Mouse (Mus musculus): ENCODE data around the gene Myl9. TPM values are rescaled to one million over a fixed set of nuclear protein-coding genes. Genes with fewer than 3 reads are reported as not detected.
A peak's percentile ranks its signal among the peaks of the same experiment; 100 is the strongest.
"Not testable (repeated sequence)": the region's sequence is repeated elsewhere in the genome, so short reads cannot be mapped to it uniquely, and the experiment has no call there.

Gene Myl9
- polyA plus RNA-seq, 1 experiment: 100 TPM

DNA sequence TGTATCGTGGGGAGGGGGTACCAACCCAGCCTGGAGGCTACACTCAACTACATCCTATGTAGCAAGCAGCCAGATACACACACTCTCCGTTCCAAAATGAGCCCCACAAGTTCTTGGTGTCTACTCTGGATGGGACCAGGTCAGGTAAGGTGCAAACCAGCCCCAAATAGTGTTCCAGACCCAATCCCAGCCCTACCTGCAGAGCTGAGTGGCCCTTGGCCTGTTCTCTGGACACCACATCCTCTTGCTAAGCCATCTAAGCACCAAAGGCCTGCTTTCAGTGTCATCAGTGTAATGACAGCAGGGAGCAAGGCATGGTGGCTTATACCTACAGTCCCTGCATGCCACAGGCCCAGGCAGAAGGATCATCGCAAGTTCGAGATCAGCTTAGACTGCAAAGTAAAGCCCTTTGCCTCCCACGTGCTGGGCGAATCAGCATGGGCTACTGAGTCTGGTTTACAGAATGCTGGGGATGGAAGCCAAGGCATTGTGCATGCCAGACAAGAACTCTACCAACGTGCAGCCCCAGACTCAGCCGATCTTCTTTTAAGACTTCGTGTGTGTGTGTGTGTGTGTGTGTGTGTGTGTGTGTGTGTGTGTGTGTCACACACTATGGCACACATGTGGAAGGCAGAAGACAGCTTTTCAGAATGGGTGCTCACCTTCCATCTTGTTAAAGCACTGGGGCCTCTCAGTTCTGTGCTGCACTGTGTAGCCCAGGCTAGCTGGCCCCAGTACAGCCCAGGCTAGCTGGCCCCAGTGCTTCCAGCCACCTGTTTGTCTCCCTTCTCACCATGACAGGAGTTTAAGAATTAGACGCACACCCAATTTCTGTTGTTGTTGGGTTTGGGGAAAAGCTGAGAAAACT lies 7.5 kb downstream of the Myl9 start:
- no peak overlapping the region for H3K27ac ChIP-seq (ENCODE audit: insufficient read depth, low read length)
- WGBS: 82% methylated on average over 10 of the region's 10 CpGs
- TF ChIP-seq CTCF (IDR thresholded peaks at IDR 0.05; ENCODE audit: extremely low read depth, insufficient read depth, insufficient read length, insufficient replicate concordance) (no peak), POLR2A (IDR thresholded peaks at IDR 0.05; ENCODE audit: low read depth, low read length) (no peak)
- no peak overlapping the region for H3K4me3 ChIP-seq (ENCODE audit: extremely low read depth, insufficient read depth, insufficient read length)
- no peak for DNase-seq (ENCODE audit: low read depth in 1 of 2, low spot score in 2 of 2)
- H3K4me1 ChIP-seq (ENCODE audit: control insufficient read depth, insufficient read depth, insufficient read length): no peaks in the 10 kb centered on the region
- no peaks in the 10 kb centered on the region for H3K27me3 ChIP-seq (ENCODE audit: control insufficient read depth, insufficient read depth, low read length)
- H3K36me3 ChIP-seq (ENCODE audit: control insufficient read depth, insufficient read depth, low read length): no peaks in the 10 kb centered on the region

DNA sequence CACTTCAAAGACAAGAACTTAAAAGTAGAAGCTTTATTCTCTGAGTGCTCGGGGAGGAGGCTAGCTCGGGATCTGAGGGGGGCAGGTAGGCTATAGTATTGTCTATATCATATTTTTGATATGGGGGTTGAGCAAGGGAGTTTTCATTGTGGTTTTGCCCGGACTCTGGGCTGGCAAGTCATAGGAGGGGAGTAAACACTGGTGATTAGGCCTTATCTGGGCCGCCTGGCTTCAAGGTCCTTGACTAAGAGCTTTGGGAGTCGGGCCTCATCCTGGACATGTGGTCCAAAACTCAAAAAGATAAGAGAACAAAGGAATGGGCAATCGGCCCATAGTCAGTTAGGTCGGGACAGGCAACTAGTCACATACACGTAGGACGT lies 8.1 kb downstream of the Myl9 start:
- no peak for DNase-seq (ENCODE audit: low read depth in 1 of 2, low spot score in 2 of 2)
- Histone ChIP-seq H3K27me3 (ENCODE audit: control insufficient read depth, insufficient read depth, low read length) (no peaks in the 10 kb centered on the region), H3K4me3 (ENCODE audit: extremely low read depth, insufficient read depth, insufficient read length) (no peak overlapping the region), H3K27ac (ENCODE audit: insufficient read depth, low read length) (no peak overlapping the region), H3K36me3 (ENCODE audit: control insufficient read depth, insufficient read depth, low read length) (no peaks in the 10 kb centered on the region), H3K4me1 (ENCODE audit: control insufficient read depth, insufficient read depth, insufficient read length) (no peaks in the 10 kb centered on the region)
- WGBS: 71% methylated on average over 9 of the region's 9 CpGs
- TF ChIP-seq CTCF (IDR thresholded peaks at IDR 0.05; ENCODE audit: extremely low read depth, insufficient read depth, insufficient read length, insufficient replicate concordance) (no peak), POLR2A (IDR thresholded peaks at IDR 0.05; ENCODE audit: low read depth, low read length) (no peak)

DNA sequence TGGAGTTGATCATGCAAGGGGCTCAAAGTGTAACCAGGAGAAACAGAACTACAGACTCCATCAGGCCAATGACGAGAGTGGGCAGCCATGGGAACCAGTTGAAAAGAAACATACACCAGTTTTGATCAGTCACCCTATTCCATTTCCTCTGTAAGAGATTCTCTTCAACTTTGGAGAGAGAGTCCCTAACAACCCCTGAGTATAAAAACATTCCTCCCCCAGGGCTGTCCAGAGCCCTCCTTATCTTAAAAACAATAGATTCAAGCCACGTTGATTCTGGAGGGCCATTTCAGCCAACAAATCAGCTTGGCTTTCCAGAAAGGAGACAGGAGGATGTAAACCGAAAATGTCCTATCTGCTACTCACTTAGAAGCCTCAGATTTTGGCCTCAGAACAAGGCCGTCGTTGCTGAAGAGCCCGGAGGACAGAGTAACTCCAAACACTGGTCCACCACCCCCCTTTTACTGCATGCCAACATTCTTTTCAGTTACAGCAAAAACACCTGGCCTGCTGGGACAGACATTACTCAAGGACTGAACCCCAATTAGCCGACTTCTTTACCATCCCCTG lies 8.9 kb downstream of the Myl9 start:
- H3K4me1 ChIP-seq (ENCODE audit: control insufficient read depth, insufficient read depth, insufficient read length): no peaks in the 10 kb centered on the region
- no peak overlapping the region for H3K4me3 ChIP-seq (ENCODE audit: extremely low read depth, insufficient read depth, insufficient read length)
- no peak overlapping the region for H3K27ac ChIP-seq (ENCODE audit: insufficient read depth, low read length)
- DNase-seq (ENCODE audit: low read depth in 1 of 2, low spot score in 2 of 2): no peak
- 76% methylated on average over 7 of the region's 7 CpGs for WGBS
- H3K27me3 ChIP-seq (ENCODE audit: control insufficient read depth, insufficient read depth, low read length): no peaks in the 10 kb centered on the region
- H3K36me3 ChIP-seq (ENCODE audit: control insufficient read depth, insufficient read depth, low read length): no peaks in the 10 kb centered on the region
- TF ChIP-seq CTCF (IDR thresholded peaks at IDR 0.05; ENCODE audit: extremely low read depth, insufficient read depth, insufficient read length, insufficient replicate concordance) (no peak), POLR2A (IDR thresholded peaks at IDR 0.05; ENCODE audit: low read depth, low read length) (no peak)

GRCm38 (mm10) chr2:156784891-156785290 lies 9.7 kb downstream of the Myl9 start:
- no peak overlapping the region for H3K4me3 ChIP-seq (ENCODE audit: extremely low read depth, insufficient read depth, insufficient read length)
- WGBS: 93% methylated on average over 2 of the region's 2 CpGs
- no peaks in the 10 kb centered on the region for H3K36me3 ChIP-seq (ENCODE audit: control insufficient read depth, insufficient read depth, low read length)
- TF ChIP-seq POLR2A (IDR thresholded peaks at IDR 0.05; ENCODE audit: low read depth, low read length) (no peak), CTCF (IDR thresholded peaks at IDR 0.05; ENCODE audit: extremely low read depth, insufficient read depth, insufficient read length, insufficient replicate concordance) (no peak)
- H3K4me1 ChIP-seq (ENCODE audit: control insufficient read depth, insufficient read depth, insufficient read length): no peaks in the 10 kb centered on the region
- H3K27me3 ChIP-seq (ENCODE audit: control insufficient read depth, insufficient read depth, low read length): no peaks in the 10 kb centered on the region
- H3K27ac ChIP-seq (ENCODE audit: insufficient read depth, low read length): no peak overlapping the region
- no peak for DNase-seq (ENCODE audit: low read depth in 1 of 2, low spot score in 2 of 2)

DNA sequence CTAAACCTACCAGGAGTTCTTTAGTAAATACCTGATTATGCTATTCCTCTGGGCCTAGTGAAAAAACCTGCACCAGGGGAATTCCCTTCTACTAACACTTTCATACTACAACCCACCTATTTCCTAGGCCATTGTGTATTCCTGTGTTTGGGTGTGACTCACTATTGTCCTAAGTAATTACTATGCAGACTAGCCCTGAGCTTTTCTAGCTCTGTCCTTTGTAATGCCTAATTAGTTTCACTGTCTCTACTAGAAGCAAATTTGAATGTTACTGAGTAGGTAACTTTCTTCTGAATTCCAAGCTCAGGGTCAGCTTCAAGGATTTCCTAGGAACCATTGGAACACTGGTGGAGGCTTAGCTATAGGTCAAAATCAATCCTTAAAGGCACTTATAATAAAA lies 11.1 kb downstream of the Myl9 start:
- not testable (repeated sequence) for DNase-seq (ENCODE audit: low read depth in 1 of 2, low spot score in 2 of 2); H3K4me3 ChIP-seq (ENCODE audit: extremely low read depth, insufficient read depth, insufficient read length); H3K4me1 ChIP-seq (ENCODE audit: control insufficient read depth, insufficient read depth, insufficient read length); H3K27me3 ChIP-seq (ENCODE audit: control insufficient read depth, insufficient read depth, low read length); H3K27ac ChIP-seq (ENCODE audit: insufficient read depth, low read length); H3K36me3 ChIP-seq (ENCODE audit: control insufficient read depth, insufficient read depth, low read length)

DNA sequence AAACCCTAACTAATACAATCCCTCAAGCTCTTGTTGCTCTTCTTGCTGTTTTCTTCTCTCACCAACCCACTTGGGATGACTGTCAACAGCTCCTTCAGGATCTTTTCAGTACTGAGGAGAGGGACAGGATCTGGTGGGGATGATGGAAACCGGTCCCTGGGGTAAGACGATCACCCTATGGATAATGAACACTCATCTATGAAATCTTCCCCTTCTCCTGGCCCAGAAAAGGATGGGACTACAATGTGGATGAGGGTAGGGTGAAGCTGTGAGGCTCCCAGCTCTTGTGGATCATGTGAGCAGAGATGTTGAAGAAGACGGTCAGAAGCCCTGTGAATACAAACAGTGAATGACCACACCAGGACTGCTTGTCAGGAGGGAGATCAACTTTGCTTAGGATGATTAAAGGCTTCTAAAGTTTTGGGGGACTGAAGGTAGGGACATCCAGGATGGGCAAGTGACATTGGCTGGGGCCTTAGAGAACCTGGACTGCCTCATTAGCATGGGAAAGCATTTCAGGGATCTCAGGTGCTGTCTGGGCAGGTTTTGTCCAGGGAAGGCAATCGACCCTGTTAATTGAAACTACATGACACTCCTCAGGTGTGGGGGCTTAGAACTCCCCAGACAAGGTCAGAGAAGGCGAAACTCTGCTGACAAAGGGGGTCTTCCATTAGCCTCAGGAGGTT lies 12.0 kb downstream of the Myl9 start:
- Histone ChIP-seq H3K36me3 (ENCODE audit: control insufficient read depth, insufficient read depth, low read length) (no peaks in the 10 kb centered on the region), H3K27ac (ENCODE audit: insufficient read depth, low read length) (no peak overlapping the region), H3K4me1 (ENCODE audit: control insufficient read depth, insufficient read depth, insufficient read length) (no peaks in the 10 kb centered on the region), H3K4me3 (ENCODE audit: extremely low read depth, insufficient read depth, insufficient read length) (no peak overlapping the region), H3K27me3 (ENCODE audit: control insufficient read depth, insufficient read depth, low read length) (no peaks in the 10 kb centered on the region)
- DNase-seq (ENCODE audit: low read depth in 1 of 2, low spot score in 2 of 2): no peak
- TF ChIP-seq POLR2A (IDR thresholded peaks at IDR 0.05; ENCODE audit: low read depth, low read length): no peak
- no peak for TF ChIP-seq CTCF (IDR thresholded peaks at IDR 0.05; ENCODE audit: extremely low read depth, insufficient read depth, insufficient read length, insufficient replicate concordance)
- 89% methylated on average over 5 of the region's 5 CpGs for WGBS

DNA sequence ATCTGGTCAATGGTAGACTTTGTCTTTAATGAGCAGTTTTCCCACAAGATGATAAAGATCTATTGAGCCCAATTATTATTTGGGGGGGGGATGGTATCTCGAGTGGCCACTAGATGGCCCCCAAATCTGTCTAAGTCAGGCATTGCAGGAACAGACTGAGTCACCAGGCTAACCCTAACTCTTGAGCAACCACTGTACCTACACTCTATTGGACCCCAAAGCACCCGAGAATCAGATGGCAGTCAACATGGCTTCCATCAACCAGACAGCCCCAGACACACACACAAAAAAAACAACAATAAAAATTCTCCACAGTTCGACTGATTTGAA lies 12.5 kb downstream of the Myl9 start:
- Histone ChIP-seq H3K4me3 (ENCODE audit: extremely low read depth, insufficient read depth, insufficient read length) (no peak overlapping the region), H3K4me1 (ENCODE audit: control insufficient read depth, insufficient read depth, insufficient read length) (no peaks in the 10 kb centered on the region), H3K36me3 (ENCODE audit: control insufficient read depth, insufficient read depth, low read length) (no peaks in the 10 kb centered on the region), H3K27me3 (ENCODE audit: control insufficient read depth, insufficient read depth, low read length) (no peaks in the 10 kb centered on the region), H3K27ac (ENCODE audit: insufficient read depth, low read length) (no peak overlapping the region)
- TF ChIP-seq CTCF (IDR thresholded peaks at IDR 0.05; ENCODE audit: extremely low read depth, insufficient read depth, insufficient read length, insufficient replicate concordance) (peak; percentile 16; the same call in 1 of the 2 replicates), POLR2A (IDR thresholded peaks at IDR 0.05; ENCODE audit: low read depth, low read length) (no peak)
- 30% methylated on average over 3 of the region's 3 CpGs for WGBS
- DNase-seq (ENCODE audit: low read depth in 1 of 2, low spot score in 2 of 2): peak in 1 of 2 experiments; percentile 8

Measured in spleen, adult 2 months (tissue).